Mouse (Mus musculus): Measurements from ENCODE around the gene Epm2aip1. TPM values are rescaled to one million over a fixed set of nuclear protein-coding genes. Genes with fewer than 3 reads are reported as not detected.

The Epm2aip1 gene
- polyA plus RNA-seq, 1 experiment from 2014 or later, result 42.3 TPM

GRCm38 (mm10) chr9:111312442-111313141 is 40.9 kb downstream of the Epm2aip1 start:
- H3K27ac ChIP-seq (ENCODE audit: low read depth, low read length), result no peak overlapping the region
- WGBS, result under 1% methylated on average over 36 of the region's 59 CpGs
- peak; percentile 96 for DNase-seq (ENCODE audit: low spot score, missing footprints)

GRCm38 (mm10) chr9:111313299-111313698 is 41.6 kb downstream of the Epm2aip1 start:
- ATAC-seq (ENCODE audit: low FRiP score) (no peak), DNase-seq (ENCODE audit: low spot score, missing footprints) (no peak)
- no peak overlapping the region for H3K4me2 ChIP-seq

More at GRCm38 (mm10) chr9:111312442-111313141, 40.9 kb downstream of the Epm2aip1 start:
- H3K9ac ChIP-seq (ENCODE audit: low read length), result peak overlapping the region; percentile 40
- H3K4me3 ChIP-seq (ENCODE audit: low read depth, low read length), result peak overlapping the region; percentile 51
- H3K4me2 ChIP-seq, result peak overlapping the region; percentile 85
- H3K36me3 ChIP-seq (ENCODE audit: control insufficient read depth, insufficient read depth, low read length), result no peaks in the 10 kb centered on the region
- peak; percentile 69 for ATAC-seq (ENCODE audit: low FRiP score)
- H3K27me3 ChIP-seq (ENCODE audit: control insufficient read depth, insufficient read depth, low read length), result peaks cover 42% of the 10 kb centered on the region
- H3K4me1 ChIP-seq (ENCODE audit: control insufficient read depth, insufficient read depth, low read length), result peaks cover 12% of the 10 kb centered on the region
- H3K9me3 ChIP-seq (ENCODE audit: control insufficient read depth, low read length), result no peaks in the 10 kb centered on the region; the same call in 1 of the 2 replicates

GRCm38 (mm10) chr9:111313793-111314192 is 42.1 kb downstream of the Epm2aip1 start:
- Histone ChIP-seq H3K27me3 (ENCODE audit: control insufficient read depth, insufficient read depth, low read length) (peaks cover 42% of the 10 kb centered on the region), H3K4me2 (no peak overlapping the region), H3K9ac (ENCODE audit: low read length) (no peak overlapping the region), H3K4me3 (ENCODE audit: low read depth, low read length) (no peak overlapping the region), H3K36me3 (ENCODE audit: control insufficient read depth, insufficient read depth, low read length) (no peaks in the 10 kb centered on the region), H3K9me3 (ENCODE audit: control insufficient read depth, low read length) (no peaks in the 10 kb centered on the region; the same call in 1 of the 2 replicates), H3K27ac (ENCODE audit: low read depth, low read length) (no peak overlapping the region), H3K4me1 (ENCODE audit: control insufficient read depth, insufficient read depth, low read length) (peaks cover 12% of the 10 kb centered on the region)
- DNase-seq (ENCODE audit: low spot score, missing footprints) (peak; percentile 81), ATAC-seq (ENCODE audit: low FRiP score) (no peak)
- 18% methylated on average over 5 of the region's 5 CpGs for WGBS

More at GRCm38 (mm10) chr9:111313299-111313698, 41.6 kb downstream of the Epm2aip1 start:
- Histone ChIP-seq H3K9me3 (ENCODE audit: control insufficient read depth, low read length) (no peaks in the 10 kb centered on the region; the same call in 1 of the 2 replicates), H3K36me3 (ENCODE audit: control insufficient read depth, insufficient read depth, low read length) (no peaks in the 10 kb centered on the region), H3K27me3 (ENCODE audit: control insufficient read depth, insufficient read depth, low read length) (peaks cover 42% of the 10 kb centered on the region), H3K9ac (ENCODE audit: low read length) (no peak overlapping the region), H3K4me3 (ENCODE audit: low read depth, low read length) (no peak overlapping the region), H3K4me1 (ENCODE audit: control insufficient read depth, insufficient read depth, low read length) (peaks cover 12% of the 10 kb centered on the region), H3K27ac (ENCODE audit: low read depth, low read length) (no peak overlapping the region)
- WGBS, result 20% methylated on average over 5 of the region's 6 CpGs

GRCm38 (mm10) chr9:111314219-111314618 is 42.5 kb downstream of the Epm2aip1 start:
- peak; percentile 95 for DNase-seq (ENCODE audit: low spot score, missing footprints)
- no peak overlapping the region for H3K9ac ChIP-seq (ENCODE audit: low read length)
- no peak for ATAC-seq (ENCODE audit: low FRiP score)
- 34% methylated on average over 5 of the region's 5 CpGs for WGBS
- no peaks in the 10 kb centered on the region; the same call in 1 of the 2 replicates for H3K9me3 ChIP-seq (ENCODE audit: control insufficient read depth, low read length)
- H3K27ac ChIP-seq (ENCODE audit: low read depth, low read length), result no peak overlapping the region
- no peaks in the 10 kb centered on the region for H3K36me3 ChIP-seq (ENCODE audit: control insufficient read depth, insufficient read depth, low read length)
- H3K4me2 ChIP-seq, result no peak overlapping the region
- peaks cover 42% of the 10 kb centered on the region for H3K27me3 ChIP-seq (ENCODE audit: control insufficient read depth, insufficient read depth, low read length)
- peaks cover 12% of the 10 kb centered on the region for H3K4me1 ChIP-seq (ENCODE audit: control insufficient read depth, insufficient read depth, low read length)
- no peak overlapping the region for H3K4me3 ChIP-seq (ENCODE audit: low read depth, low read length)

- ATAC-seq (ENCODE audit: low FRiP score) (no peak), DNase-seq (ENCODE audit: low spot score, missing footprints) (peak; percentile 12)
- Histone ChIP-seq H3K4me2 (no peak overlapping the region), H3K36me3 (ENCODE audit: control insufficient read depth, insufficient read depth, low read length) (no peaks in the 10 kb centered on the region), H3K4me3 (ENCODE audit: low read depth, low read length) (no peak overlapping the region), H3K9ac (ENCODE audit: low read length) (no peak overlapping the region), H3K27ac (ENCODE audit: low read depth, low read length) (no peak overlapping the region), H3K4me1 (ENCODE audit: control insufficient read depth, insufficient read depth, low read length) (no peaks in the 10 kb centered on the region), H3K27me3 (ENCODE audit: control insufficient read depth, insufficient read depth, low read length) (no peaks in the 10 kb centered on the region), H3K9me3 (ENCODE audit: control insufficient read depth, low read length) (no peaks in the 10 kb centered on the region)
- 87% methylated on average over 4 of the region's 4 CpGs for WGBS
Observed at GRCm38 (mm10) chr9:111320912-111321311, 49.2 kb downstream of the Epm2aip1 start.

GRCm38 (mm10) chr9:111324881-111325280 is 53.2 kb downstream of the Epm2aip1 start:
- peak; percentile 8 for DNase-seq (ENCODE audit: low spot score, missing footprints)
- Histone ChIP-seq H3K9ac (ENCODE audit: low read length) (no peak overlapping the region), H3K4me2 (no peak overlapping the region), H3K4me3 (ENCODE audit: low read depth, low read length) (no peak overlapping the region), H3K27ac (ENCODE audit: low read depth, low read length) (no peak overlapping the region), H3K27me3 (ENCODE audit: control insufficient read depth, insufficient read depth, low read length) (no peaks in the 10 kb centered on the region), H3K36me3 (ENCODE audit: control insufficient read depth, insufficient read depth, low read length) (no peaks in the 10 kb centered on the region), H3K9me3 (ENCODE audit: control insufficient read depth, low read length) (no peaks in the 10 kb centered on the region), H3K4me1 (ENCODE audit: control insufficient read depth, insufficient read depth, low read length) (no peaks in the 10 kb centered on the region)
- 84% methylated on average over 2 of the region's 2 CpGs for WGBS
- ATAC-seq (ENCODE audit: low FRiP score), result no peak

Other genes starting within 250 kb of the Epm2aip1 start
- gene Ccrl2, start 214.4 kb upstream of the Epm2aip1 start, polyA plus RNA-seq (2014; fragmentation: Nextera tagmentation; extraction: Ambion mirVana), result 1.9 and 2.1 TPM in 2 replicates
- gene Lrrfip2, start 154.3 kb upstream of the Epm2aip1 start, polyA plus RNA-seq (2014; fragmentation: Nextera tagmentation; extraction: Ambion mirVana), result 46.3 and 49.9 TPM in 2 replicates
- 53.3 and 55.4 TPM in 2 replicates for gene Mlh1, start 138 bp upstream of the Epm2aip1 start, polyA plus RNA-seq (2014; fragmentation: Nextera tagmentation; extraction: Ambion mirVana)
- 0.26 and 0.37 TPM in 2 replicates for gene Trank1, start 39.8 kb downstream of the Epm2aip1 start, polyA plus RNA-seq (2014; fragmentation: Nextera tagmentation; extraction: Ambion mirVana)
- gene Dclk3, start 167.2 kb downstream of the Epm2aip1 start, polyA plus RNA-seq (2014; fragmentation: Nextera tagmentation; extraction: Ambion mirVana), result 0.18 and 0.28 TPM in 2 replicates

All from midbrain, embryonic 11.5 days (tissue).